Mouse (Mus musculus) testis, adult 2 months (tissue): ENCODE results near the gene Ripor2.

Experiments used
- CTCF ChIP-seq: fragments of 200-500 bp; IDR thresholded peaks from 2 replicates; pipeline ENCODE4 v1.5.1; 2012; ENCODE audit warnings: low read depth, mild to moderate bottlenecking, inconsistent platforms, low read length, moderate library complexity; ENCODE audit not compliant: control insufficient read depth, insufficient read depth, insufficient replicate concordance
- POLR2A ChIP-seq: fragments of 200-500 bp; IDR thresholded peaks from 2 replicates; pipeline ENCODE4 v1.6.1; 2012; ENCODE audit warnings: low read depth, mild to moderate bottlenecking, inconsistent platforms, low read length, moderate library complexity; ENCODE audit not compliant: control insufficient read depth

- TF ChIP-seq POLR2A: no peak
- no peak for TF ChIP-seq CTCF
These were observed 31.4 kb downstream of the Ripor2 start for GRCm38 (mm10) chr13:24613433-24613832.
